Mouse (Mus musculus) B cell, adult 67 days (primary cell): ENCODE data around the gene Mrps31. TPM values are rescaled to one million over a fixed set of nuclear protein-coding genes. Genes with fewer than 3 reads are reported as not detected.

ENCODE experiments used
- total RNA-seq, 2 experiments: library from RNA; stranded (reverse); gene quantifications; 4 replicates each; pipeline ENCODE4 v1.2.4; 2023

The Mrps31 gene
- 10 to 100 TPM; 13.9 to 15.4 TPM for total RNA-seq

DNA sequence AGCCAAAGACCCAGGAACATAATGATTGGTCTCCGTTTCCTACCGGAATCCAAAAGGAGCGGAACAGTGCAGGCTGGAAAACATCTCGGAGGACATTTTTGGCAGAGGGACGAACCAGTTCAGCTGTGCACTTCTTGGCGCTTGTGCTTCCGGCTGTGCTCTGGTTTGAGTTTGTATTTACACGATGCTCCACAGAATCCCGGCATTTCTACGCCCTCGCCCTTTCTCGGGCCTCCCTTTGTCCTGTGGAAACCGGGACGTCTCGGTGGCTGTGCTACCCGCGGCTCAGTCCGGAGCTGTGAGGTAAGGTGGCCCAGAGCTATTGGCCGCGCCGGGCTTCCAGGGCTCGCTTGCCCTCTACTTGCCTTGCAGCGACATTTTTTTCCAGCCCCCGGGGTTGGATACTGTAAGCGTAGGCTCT, at the start of gene Mrps31:
Gene Mrps31, plus strand, starts transcription at position 80 of the 421 bp plus-strand sequence.

DNA sequence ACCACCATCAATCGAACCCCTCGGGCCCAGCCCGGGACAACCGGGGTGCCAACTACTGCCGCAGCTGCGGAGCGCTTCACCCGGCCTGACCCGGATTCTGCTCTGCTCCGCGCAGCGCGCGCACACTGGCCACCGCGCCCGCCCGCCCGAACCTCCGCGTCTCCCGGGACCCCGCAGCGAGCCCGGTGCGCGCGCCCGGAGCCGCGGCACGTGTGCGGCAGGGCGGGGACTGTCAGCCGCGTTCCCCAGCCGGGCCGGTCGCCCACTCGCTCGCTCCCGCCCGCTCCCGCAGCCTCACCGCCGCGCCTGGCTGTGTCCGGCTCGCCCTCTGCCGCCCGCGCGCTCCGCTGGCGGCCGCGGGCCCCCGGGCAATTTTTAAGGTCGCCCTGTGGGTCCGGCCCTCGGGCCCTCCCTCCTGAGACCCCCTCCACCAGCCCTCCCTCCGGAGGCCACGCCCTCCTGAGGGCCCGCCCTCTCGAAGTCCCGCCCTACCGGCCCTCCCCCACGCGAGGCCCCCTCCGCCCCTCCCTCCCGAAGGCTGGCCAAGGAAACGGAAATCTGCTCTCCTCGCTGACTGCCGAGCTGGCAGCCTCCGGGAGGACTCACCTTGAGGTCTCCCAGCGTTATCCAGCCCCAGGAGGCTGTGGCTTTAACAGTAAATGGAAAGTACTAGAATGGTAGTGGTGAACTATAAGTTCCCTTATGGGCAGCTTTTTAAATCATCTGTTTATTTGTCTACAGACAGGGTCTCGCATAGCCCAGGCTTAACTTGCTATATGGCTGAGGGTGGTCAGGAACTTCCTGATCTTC, 12.8 kb upstream of the Mrps31 start, which contains the start of gene Slc25a15:
Gene Slc25a15, minus strand, starts transcription at position 456 of the 810 bp plus-strand sequence.

Other genes with a start within 250 kb of the Mrps31 start
- gene Nek3, start 244.9 kb upstream of the Mrps31 start, total RNA-seq, result 1 to 10 TPM; 5.8 to 6.6 TPM
- 1 to 10 TPM; 1.9 to 2.4 TPM for gene Ckap2, start 225.5 kb upstream of the Mrps31 start, total RNA-seq
- gene Vps36, start 218.6 kb upstream of the Mrps31 start, total RNA-seq, result 10 to 100 TPM; 28.6 to 34.1 TPM
- gene Thsd1, start 184.0 kb upstream of the Mrps31 start, total RNA-seq, result under 1 TPM; 0.30 to 0.46 TPM
- gene Tpte, start 127.9 kb upstream of the Mrps31 start, total RNA-seq, result not detected
- gene Slc25a15, start 12.8 kb upstream of the Mrps31 start, total RNA-seq, result 1 to 10 TPM; 7.5 to 8.4 TPM